Mouse (Mus musculus) MEL (cell line): ENCODE results near the gene Gm10490.

Experiments used
- CHD1 ChIP-seq: IDR thresholded peaks from 2 replicates; pipeline ENCODE4 v1.6.1; 2012; ENCODE audit warnings: low read depth, mild to moderate bottlenecking, inconsistent platforms, low read length, improper control_type of control experiment
- CTCF ChIP-seq, 3 experiments: IDR thresholded peaks in 2 of 3; conservative IDR thresholded peaks in 1 of 3; 2 replicates each; pipeline ENCODE4 v1.5.1; 2011 to 2012; ENCODE audit warnings: low read length in 3 of 3, low read depth in 2 of 3, mild to moderate bottlenecking in 2 of 3, improper control_type of control experiment in 1 of 3, inconsistent platforms in 1 of 3, mixed read lengths in 1 of 3, moderate library complexity in 1 of 3; ENCODE audit not compliant: control insufficient read depth in 1 of 3, insufficient read depth in 1 of 3, poor library complexity in 1 of 3, severe bottlenecking in 1 of 3
- E2F4 ChIP-seq: IDR thresholded peaks from 2 replicates; pipeline ENCODE4 v1.6.1; 2011; ENCODE audit warnings: low read depth, low read length, improper control_type of control experiment, borderline replicate concordance
- MAFK ChIP-seq: IDR thresholded peaks from 2 replicates; pipeline ENCODE4 v1.6.1; 2011; ENCODE audit warnings: low read depth, mild to moderate bottlenecking, low read length, improper control_type of control experiment, borderline replicate concordance
- MXI1 ChIP-seq: IDR thresholded peaks from 2 replicates; pipeline ENCODE4 v1.6.1; 2011; ENCODE audit warnings: mild to moderate bottlenecking, low read depth, low read length, improper control_type of control experiment
- MYC ChIP-seq: IDR thresholded peaks from 2 replicates; pipeline ENCODE4 v1.6.1; 2011; ENCODE audit warnings: low read depth, mild to moderate bottlenecking, low read length, improper control_type of control experiment, moderate library complexity
- POLR2A ChIP-seq, 2 experiments: IDR thresholded peaks; 2 replicates each; pipeline ENCODE4 v1.6.1; 2011 to 2012; ENCODE audit warnings: low read length in 2 of 2, mild to moderate bottlenecking in 2 of 2, control low read depth in 1 of 2, improper control_type of control experiment in 1 of 2, low read depth in 1 of 2, moderate library complexity in 1 of 2; ENCODE audit not compliant: control insufficient read depth in 1 of 2, insufficient read depth in 1 of 2, poor library complexity in 1 of 2
- RAD21 ChIP-seq: IDR thresholded peaks from 2 replicates; pipeline ENCODE4 v1.6.1; 2011; ENCODE audit warnings: mild to moderate bottlenecking, low read depth, low read length, improper control_type of control experiment
- SMC3 ChIP-seq: IDR thresholded peaks from 2 replicates; pipeline ENCODE4 v1.6.1; 2011; ENCODE audit warnings: low read depth, low read length, improper control_type of control experiment
- TBP ChIP-seq: IDR thresholded peaks from 2 replicates; pipeline ENCODE4 v1.8.0; 2011; ENCODE audit warnings: low read depth, low read length, improper control_type of control experiment
- TCF12 ChIP-seq: IDR thresholded peaks from 2 replicates; pipeline ENCODE4 v1.6.1; 2014; ENCODE audit warnings: low read depth, mild to moderate bottlenecking, inconsistent platforms, low read length, improper control_type of control experiment, moderate library complexity

DNA sequence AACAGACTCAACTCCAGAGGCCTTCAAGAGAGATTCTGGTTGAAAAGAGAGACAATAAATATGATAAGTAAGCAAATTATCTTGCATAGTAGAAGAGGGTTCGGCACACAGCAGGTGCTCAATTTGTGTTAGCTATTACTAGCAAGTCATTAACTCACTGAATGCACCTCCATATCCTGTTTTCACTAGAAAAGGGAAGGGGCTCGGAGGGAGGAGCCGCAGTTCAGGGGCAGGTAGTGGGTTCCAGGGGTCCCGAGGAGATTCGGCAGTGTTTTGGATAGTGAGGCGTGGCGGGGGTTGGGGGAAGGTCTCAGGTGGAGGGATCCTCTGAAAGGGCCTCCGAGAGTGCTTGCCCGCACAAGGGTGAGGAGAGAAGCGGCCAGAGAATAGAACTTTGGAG lies 17.8 kb downstream of the Gm10490 start:
- TF ChIP-seq CTCF (IDR thresholded peaks at IDR 0.05 in 2 of 3, conservative IDR thresholded peaks at IDR 0.05 in 1 of 3; ENCODE audit: control insufficient read depth in 1 of 3, insufficient read depth in 1 of 3, low read depth in 2 of 3, low read length in 3 of 3, poor library complexity in 1 of 3, severe bottlenecking in 1 of 3), result no peak
- no peak for TF ChIP-seq MYC
- TF ChIP-seq TBP, result no peak
- TF ChIP-seq CHD1, result no peak
- no peak for TF ChIP-seq E2F4
- no peak for TF ChIP-seq SMC3
- no peak for TF ChIP-seq POLR2A (IDR thresholded peaks at IDR 0.05; ENCODE audit: control insufficient read depth in 1 of 2, insufficient read depth in 1 of 2, low read depth in 1 of 2, low read length in 2 of 2, poor library complexity in 1 of 2)
- TF ChIP-seq MXI1, result no peak
- no peak for TF ChIP-seq RAD21
- TF ChIP-seq MAFK, result no peak
- no peak for TF ChIP-seq TCF12
